Mouse (Mus musculus) E14TG2a.4 (cell line): ENCODE results near the gene Ccdc33.

Source experiments
- H3K27me3 ChIP-seq: 2 replicates; pipeline ENCODE4 v1.6.1; 2014; ENCODE audit warnings: low read length, control low read depth; ENCODE audit not compliant: insufficient read depth
- H3K36me3 ChIP-seq: 2 replicates; pipeline ENCODE4 v1.6.1; 2014; ENCODE audit warnings: low read length, control low read depth; ENCODE audit not compliant: insufficient read depth
- H3K4me1 ChIP-seq: replicated peaks from 2 replicates; pipeline ENCODE4 v1.6.1; 2014; ENCODE audit warnings: low read depth, low read length, control low read depth
- H3K4me3 ChIP-seq: replicated peaks from 2 replicates; pipeline ENCODE4 v1.5.1; 2014; ENCODE audit warnings: mild to moderate bottlenecking, low read length
- H3K9me3 ChIP-seq: 2 replicates; pipeline ENCODE4 v1.6.1; 2014; ENCODE audit warnings: low read length, control low read depth
- CTCF ChIP-seq: conservative IDR thresholded peaks from 2 replicates; pipeline ENCODE4 v1.5.1; 2014; ENCODE audit warnings: low read length
- NANOG ChIP-seq: IDR thresholded peaks from 2 replicates; pipeline ENCODE4 v1.6.1; 2014; ENCODE audit warnings: borderline replicate concordance, low read length, mixed read lengths
- POU5F1 ChIP-seq: IDR thresholded peaks from 2 replicates; pipeline ENCODE4 v1.6.1; 2014; ENCODE audit warnings: low read length, borderline replicate concordance

Gene Ccdc33

GRCm38 (mm10) chr9:58054032-58054431, 64.6 kb downstream of the Ccdc33 start:
- Histone ChIP-seq H3K9me3 (no peaks in the 10 kb centered on the region), H3K27me3 (peaks cover 62% of the 10 kb centered on the region), H3K4me3 (no peak overlapping the region), H3K36me3 (no peaks in the 10 kb centered on the region), H3K4me1 (peaks cover 31% of the 10 kb centered on the region)
- no peak for TF ChIP-seq NANOG
- TF ChIP-seq CTCF, result no peak
- TF ChIP-seq POU5F1, result no peak

DNA sequence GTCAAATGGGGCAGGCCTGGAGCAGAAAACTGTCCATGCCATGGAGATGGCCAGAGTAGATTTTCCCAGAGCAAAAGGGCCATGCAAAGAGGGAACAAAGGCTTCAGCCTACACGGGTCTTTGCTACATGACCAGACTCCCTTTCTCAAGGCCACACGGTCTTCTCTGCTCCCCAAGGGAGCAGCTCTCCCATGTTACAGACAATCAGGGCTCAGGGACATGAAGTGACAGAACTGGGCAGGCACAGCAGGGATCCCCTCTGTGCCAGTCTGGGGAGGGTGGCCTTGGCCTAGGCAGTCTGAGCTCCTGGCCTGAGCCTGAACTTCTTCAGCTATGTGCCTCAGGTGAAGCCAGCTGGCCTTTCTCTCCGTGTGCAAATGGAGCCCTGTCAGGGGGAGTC, 65.1 kb downstream of the Ccdc33 start:
- Histone ChIP-seq H3K36me3 (no peaks in the 10 kb centered on the region), H3K9me3 (no peaks in the 10 kb centered on the region), H3K4me3 (no peak overlapping the region), H3K4me1 (peaks cover 33% of the 10 kb centered on the region), H3K27me3 (peaks cover 64% of the 10 kb centered on the region)
- TF ChIP-seq POU5F1 (no peak), NANOG (no peak), CTCF (no peak)

- H3K27me3 ChIP-seq, result peaks cover 64% of the 10 kb centered on the region
- H3K9me3 ChIP-seq, result no peaks in the 10 kb centered on the region
- TF ChIP-seq NANOG, result no peak
- peak; percentile 60 for TF ChIP-seq CTCF
- no peak for TF ChIP-seq POU5F1
- no peaks in the 10 kb centered on the region for H3K36me3 ChIP-seq
- H3K4me3 ChIP-seq, result no peak overlapping the region
- peaks cover 35% of the 10 kb centered on the region for H3K4me1 ChIP-seq
These were observed 65.5 kb downstream of the Ccdc33 start for GRCm38 (mm10) chr9:58053102-58053501.

DNA sequence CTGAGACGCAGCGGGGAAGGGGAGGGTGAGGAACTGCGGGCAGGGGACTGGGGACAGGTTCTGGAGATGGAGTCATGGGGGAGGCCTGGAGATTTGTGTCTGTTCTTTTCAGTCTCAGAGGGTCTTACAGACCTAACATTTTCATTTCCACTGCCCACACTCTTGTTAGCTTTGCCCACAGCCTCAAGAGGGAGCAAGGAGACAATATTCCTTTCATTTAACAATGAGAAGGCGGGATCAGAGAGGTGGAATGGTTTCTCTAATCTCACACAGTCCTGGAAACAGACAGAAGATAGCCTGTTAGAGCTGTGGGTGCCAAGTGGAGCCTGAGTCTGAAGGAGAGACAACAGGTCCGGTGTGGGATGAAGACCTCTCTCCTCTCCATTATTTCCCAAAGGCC, 66.7 kb downstream of the Ccdc33 start:
- H3K4me1 ChIP-seq, result peaks cover 35% of the 10 kb centered on the region
- H3K36me3 ChIP-seq, result no peaks in the 10 kb centered on the region
- peaks cover 64% of the 10 kb centered on the region for H3K27me3 ChIP-seq
- no peak overlapping the region for H3K4me3 ChIP-seq
- TF ChIP-seq NANOG (no peak), CTCF (no peak), POU5F1 (no peak)
- no peaks in the 10 kb centered on the region for H3K9me3 ChIP-seq

- TF ChIP-seq NANOG, result no peak
- no peak for TF ChIP-seq CTCF
- TF ChIP-seq POU5F1, result no peak
- Histone ChIP-seq H3K4me1 (peaks cover 46% of the 10 kb centered on the region), H3K4me3 (no peak overlapping the region), H3K36me3 (no peaks in the 10 kb centered on the region), H3K9me3 (no peaks in the 10 kb centered on the region), H3K27me3 (peaks cover 62% of the 10 kb centered on the region)
These were observed 68.8 kb downstream of the Ccdc33 start for GRCm38 (mm10) chr9:58049861-58050260.

- H3K27me3 ChIP-seq, result peaks cover 61% of the 10 kb centered on the region
- TF ChIP-seq NANOG (no peak), POU5F1 (no peak), CTCF (no peak)
These were observed 69.4 kb downstream of the Ccdc33 start for GRCm38 (mm10) chr9:58049186-58049585.

DNA sequence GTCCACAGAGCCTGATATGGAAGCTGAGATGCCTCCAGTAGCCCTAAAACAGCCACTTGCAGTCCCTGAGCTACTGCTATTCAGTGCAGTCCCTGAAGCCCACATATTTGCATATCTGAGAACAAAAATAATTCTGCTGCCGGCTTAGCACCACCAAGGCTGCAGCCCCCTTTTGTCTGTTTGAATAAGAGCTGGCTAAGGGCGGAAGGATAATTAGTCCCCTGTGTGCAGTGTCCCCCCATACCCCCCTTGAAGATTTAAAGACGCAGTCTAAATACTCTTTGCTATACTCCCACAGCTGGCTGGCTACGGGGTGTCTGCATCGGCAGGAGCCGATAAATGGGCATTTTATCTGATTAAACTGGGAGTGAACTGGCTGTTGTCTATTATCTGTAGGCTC, 70.0 kb downstream of the Ccdc33 start:
- Histone ChIP-seq H3K27me3 (peaks cover 61% of the 10 kb centered on the region), H3K4me3 (no peak overlapping the region), H3K36me3 (no peaks in the 10 kb centered on the region), H3K9me3 (no peaks in the 10 kb centered on the region), H3K4me1 (peaks cover 53% of the 10 kb centered on the region)
- TF ChIP-seq POU5F1 (no peak), CTCF (no peak), NANOG (no peak)

More at GRCm38 (mm10) chr9:58049186-58049585, 69.4 kb downstream of the Ccdc33 start:
- Histone ChIP-seq H3K4me1 (peaks cover 53% of the 10 kb centered on the region), H3K36me3 (no peaks in the 10 kb centered on the region), H3K4me3 (no peak overlapping the region), H3K9me3 (no peaks in the 10 kb centered on the region)

DNA sequence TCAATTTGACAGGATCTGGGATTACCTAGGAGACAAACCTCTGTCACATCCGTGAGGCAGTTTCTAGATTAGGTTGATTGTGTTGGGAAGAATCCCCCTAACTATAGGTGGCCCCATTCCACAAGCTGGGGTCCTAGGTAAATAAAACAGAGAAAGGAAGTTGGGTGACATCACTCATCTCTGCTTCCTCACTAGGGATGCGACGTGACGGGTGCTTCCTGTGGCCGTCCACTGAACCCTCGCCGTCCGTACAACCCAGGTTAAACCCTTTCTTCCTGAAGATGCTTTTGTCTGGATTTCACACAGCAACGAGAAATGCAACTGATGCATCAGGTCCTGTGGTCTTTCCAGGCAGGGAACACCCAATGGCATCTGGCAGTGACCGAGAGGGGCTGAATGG, 71.6 kb downstream of the Ccdc33 start:
- Histone ChIP-seq H3K36me3 (no peaks in the 10 kb centered on the region), H3K4me3 (no peak overlapping the region), H3K27me3 (peaks cover 69% of the 10 kb centered on the region), H3K9me3 (no peaks in the 10 kb centered on the region), H3K4me1 (peaks cover 54% of the 10 kb centered on the region)
- TF ChIP-seq NANOG (no peak), CTCF (no peak), POU5F1 (no peak)

GRCm38 (mm10) chr9:58045646-58046045, 73.0 kb downstream of the Ccdc33 start:
- H3K4me1 ChIP-seq, result peaks cover 58% of the 10 kb centered on the region
- no peaks in the 10 kb centered on the region for H3K9me3 ChIP-seq
- no peak overlapping the region for H3K4me3 ChIP-seq
- H3K27me3 ChIP-seq, result peaks cover 61% of the 10 kb centered on the region
- H3K36me3 ChIP-seq, result no peaks in the 10 kb centered on the region
- TF ChIP-seq POU5F1 (no peak), NANOG (no peak), CTCF (no peak)
